Mouse (Mus musculus) gastrocnemius, adult 8-10 months (tissue): Measurements from ENCODE around the gene Rbx1. TPM values are rescaled to one million over a fixed set of nuclear protein-coding genes. Genes with fewer than 3 reads are reported as not detected.

Experiments
- DNase-seq, 2 experiments: peaks; one replicate each; pipeline ENCODE4 v3.0.0; 2022; ENCODE audit warnings: low spot score in 2 of 2
- total RNA-seq, 4 experiments: library from RNA; stranded (reverse); gene quantifications; 2 replicates each; pipeline ENCODE4 v1.2.4; 2022

Gene Rbx1
- total RNA-seq, 4 experiments from 2014 or later = 90.3 to 113 (median 101) TPM

DNA sequence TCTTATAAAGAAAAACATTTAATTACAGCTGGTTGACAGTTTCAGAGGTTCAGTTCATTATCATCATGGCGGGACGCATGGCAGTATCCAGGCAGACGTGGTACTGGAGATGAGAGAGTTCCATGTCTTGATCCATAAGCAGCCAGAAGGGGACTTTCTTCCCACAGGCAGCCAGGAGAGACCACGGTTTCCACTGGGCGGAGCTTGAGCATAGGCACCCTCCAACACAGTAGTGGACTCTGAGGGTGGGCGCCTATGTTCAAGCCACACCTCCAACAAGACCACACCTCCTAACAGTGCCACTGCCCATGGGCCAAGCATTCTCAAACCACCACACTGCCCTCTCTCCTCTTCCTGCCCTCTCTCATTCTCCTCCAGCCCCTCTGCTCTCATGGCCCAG lies 17.6 kb downstream of the Rbx1 start:
- DNase-seq = no peak

DNA sequence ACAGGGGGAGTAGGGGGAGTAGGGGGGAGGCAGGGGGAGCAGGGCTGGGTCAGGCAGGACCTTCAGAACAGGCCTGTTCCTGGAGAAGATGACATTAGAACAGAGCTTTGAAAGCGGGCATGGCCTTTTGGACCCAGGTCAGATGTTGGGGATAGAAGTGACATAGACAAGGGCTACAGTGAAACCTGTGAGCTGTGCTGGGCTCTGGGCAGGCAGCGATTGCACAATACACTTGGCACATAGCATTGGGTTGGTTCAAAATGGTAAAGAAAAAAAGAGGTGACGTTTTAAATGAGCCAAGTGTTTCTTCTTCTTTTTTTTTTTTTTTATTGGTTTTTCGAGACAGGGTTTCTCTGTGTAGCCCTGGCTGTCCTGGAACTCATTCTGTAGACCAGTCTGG lies 19.4 kb downstream of the Rbx1 start:
- no peak for DNase-seq

DNA sequence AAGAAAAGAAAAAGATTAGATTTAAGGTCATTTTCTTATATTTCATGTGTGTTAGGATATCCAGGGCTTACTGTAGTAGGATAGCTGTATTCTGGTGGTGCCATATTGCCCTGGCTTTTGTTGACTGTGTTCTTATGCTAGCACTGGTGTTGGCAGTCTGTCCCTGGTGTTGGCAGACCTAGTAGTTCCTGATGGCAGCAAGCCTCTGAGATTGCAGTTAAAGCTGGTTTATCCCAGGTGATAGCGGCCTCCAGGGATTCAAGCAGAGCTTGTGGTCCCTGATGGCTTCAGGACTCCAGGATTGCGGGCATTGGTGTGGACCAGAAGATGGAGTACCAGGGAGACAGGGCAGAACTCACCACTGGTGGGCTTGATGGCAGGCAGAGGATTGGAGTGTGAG lies 37.4 kb downstream of the Rbx1 start:
- no peak for DNase-seq

GRCm38 (mm10) chr15:81503995-81504394 lies 37.9 kb downstream of the Rbx1 start:
- DNase-seq = no peak

- DNase-seq = no peak
Observed at GRCm38 (mm10) chr15:81507201-81507600, 41.1 kb downstream of the Rbx1 start.

DNA sequence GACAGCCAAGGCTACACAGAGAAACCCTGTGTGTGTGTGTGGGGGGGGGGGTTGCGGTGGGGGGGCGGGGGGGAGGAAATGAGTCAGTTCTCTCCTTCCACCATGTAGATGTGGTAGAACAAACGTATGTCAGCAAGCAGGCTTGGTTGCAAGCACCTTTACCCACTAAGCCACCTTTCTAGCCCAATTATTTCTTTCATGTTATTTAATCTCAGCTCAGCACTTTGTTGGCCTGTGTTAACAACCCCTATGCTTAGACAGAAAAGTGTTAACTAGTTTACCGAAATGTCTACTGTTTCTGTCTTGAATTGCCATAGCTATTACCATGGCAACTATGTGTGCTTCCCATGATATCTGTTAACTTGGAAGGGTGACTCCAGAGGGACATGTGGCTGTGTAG lies 44.5 kb downstream of the Rbx1 start:
- no peak for DNase-seq

GRCm38 (mm10) chr15:81511601-81512261 lies 45.6 kb downstream of the Rbx1 start:
- DNase-seq = no peak

- peak; percentile 59 to 76 for DNase-seq
Observed at GRCm38 (mm10) chr15:81514111-81514971, 48.2 kb downstream of the Rbx1 start.

GRCm38 (mm10) chr15:81515221-81515620 lies 49.1 kb downstream of the Rbx1 start:
- DNase-seq = no peak

- no peak for DNase-seq
Observed at GRCm38 (mm10) chr15:81518031-81518430, 51.9 kb downstream of the Rbx1 start.

- DNase-seq = no peak
Observed at GRCm38 (mm10) chr15:81518761-81519160, 52.7 kb downstream of the Rbx1 start.

GRCm38 (mm10) chr15:81522036-81522751 lies 56.1 kb downstream of the Rbx1 start:
- peak; percentile 28 to 46 for DNase-seq

DNA sequence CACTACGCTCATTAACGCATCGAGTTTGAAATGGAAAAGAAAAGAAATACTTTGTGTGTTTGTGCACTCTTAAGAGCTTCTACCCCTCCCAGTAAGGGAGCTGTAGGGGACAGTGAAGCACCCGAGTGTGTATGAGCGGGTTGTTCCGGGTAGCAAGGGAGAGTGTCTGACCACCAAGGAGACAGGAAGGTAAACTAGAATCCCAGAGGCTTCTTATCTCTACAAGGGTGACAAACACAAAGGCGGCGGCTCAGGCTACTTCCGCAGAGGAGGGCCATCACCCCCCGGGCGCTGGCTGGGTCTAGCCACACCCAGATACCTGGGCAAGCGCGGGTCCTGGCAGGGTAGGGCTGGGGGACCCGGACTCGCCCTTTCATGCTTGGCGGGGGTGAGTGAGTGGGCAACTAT lies 56.7 kb downstream of the Rbx1 start:
- no peak for DNase-seq

DNA sequence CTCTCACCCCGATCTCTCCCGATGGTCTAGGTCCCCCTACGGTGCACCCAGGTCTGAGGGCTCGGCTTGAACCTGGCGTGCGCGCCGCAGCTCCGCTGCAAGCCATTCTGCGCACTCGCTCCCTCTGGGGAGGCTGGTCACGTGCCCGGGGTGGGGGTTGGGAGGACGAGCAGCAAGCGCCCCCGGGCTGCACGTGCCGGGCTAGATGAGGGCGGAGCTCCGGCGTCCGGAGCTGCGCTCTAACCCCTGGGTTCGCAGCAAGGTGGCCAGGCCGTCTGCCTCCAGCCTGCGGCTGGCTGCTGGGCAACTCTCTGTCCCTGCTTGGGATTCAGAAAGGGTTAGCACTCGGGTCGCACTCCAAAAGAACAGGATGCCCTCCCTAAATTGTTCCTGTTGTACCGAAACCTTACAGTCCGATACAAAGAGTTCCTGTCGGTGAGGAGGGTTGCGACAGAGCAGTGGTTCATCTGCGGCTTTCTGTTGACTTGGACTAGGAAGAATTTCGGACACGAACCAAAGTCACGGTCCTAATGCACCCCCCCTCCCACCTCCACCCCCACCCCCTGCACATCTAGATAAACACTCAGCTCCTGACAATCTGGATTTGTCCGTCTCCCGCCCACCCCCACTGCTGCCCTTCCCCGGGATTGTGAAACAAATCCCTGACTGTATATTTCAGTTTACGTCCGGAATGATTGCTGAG lies 57.2 kb downstream of the Rbx1 start:
- peak; percentile 70 to 79 for DNase-seq

GRCm38 (mm10) chr15:81523901-81524300 lies 57.8 kb downstream of the Rbx1 start:
- DNase-seq = no peak

Other genes starting within 250 kb of the Rbx1 start
- gene Mchr1, start 230.8 kb upstream of the Rbx1 start, total RNA-seq = 1 to 10 TPM; 2.1 to 6.9 (median 4.4) TPM
- gene Slc25a17, start 105.5 kb upstream of the Rbx1 start, total RNA-seq = 1 to 10 TPM; 4.9 to 8.7 (median 7.5) TPM
- gene St13, start 66.2 kb upstream of the Rbx1 start, total RNA-seq = 10 to 100 TPM; 82.9 to 93.0 (median 88.0) TPM
- gene Xpnpep3, start 66.2 kb upstream of the Rbx1 start, total RNA-seq = 1 to 10 TPM; 4.6 to 8.1 (median 7.7) TPM
- not detected for gene Dnajb7, start 58.0 kb upstream of the Rbx1 start, total RNA-seq
- gene Ep300, start 119.1 kb downstream of the Rbx1 start, total RNA-seq = 10 to 100 TPM; 38.2 to 52.3 (median 42.2) TPM
- 1 to 10 TPM; 8.6 to 9.6 (median 9.3) TPM for gene L3mbtl2, start 197.6 kb downstream of the Rbx1 start, total RNA-seq
- gene Chadl, start 231.0 kb downstream of the Rbx1 start, total RNA-seq = 1 to 10 TPM in 3 of 4 experiments, under 1 TPM in 1; 0.73 to 1.3 (median 1.1) TPM